Mouse (Mus musculus) G1E (cell line): ENCODE data around the gene Gm11733.

Experiments used
- CTCF ChIP-seq: IDR thresholded peaks from 2 replicates; pipeline ENCODE4 v1.5.1; 2012; ENCODE audit warnings: low read depth, low read length, inconsistent platforms, mixed read lengths
- GATA1 ChIP-seq: IDR thresholded peaks from 2 replicates; pipeline ENCODE4 v1.6.1; 2012; ENCODE audit warnings: borderline replicate concordance, low read length, inconsistent platforms, mixed read lengths
- POLR2AphosphoS5 ChIP-seq: IDR thresholded peaks from 2 replicates; pipeline ENCODE4 v1.6.1; 2012; ENCODE audit warnings: low read depth, low read length, inconsistent platforms; ENCODE audit not compliant: insufficient replicate concordance
- TAL1 ChIP-seq: conservative IDR thresholded peaks from 2 replicates; pipeline ENCODE4 v1.6.1; 2012; ENCODE audit warnings: low read depth, low read length, inconsistent platforms, mixed read lengths

GRCm38 (mm10) chr11:117516422-117516796, 32.2 kb downstream of the Gm11733 start:
- TF ChIP-seq CTCF: no peak
- TF ChIP-seq GATA1: no peak
- no peak for TF ChIP-seq TAL1
- TF ChIP-seq POLR2AphosphoS5: no peak
